Mouse (Mus musculus): Measurements from ENCODE around the gene 1110008L16Rik.
"Not testable (repeated sequence)": the region's sequence is repeated elsewhere in the genome, so short reads cannot be mapped to it uniquely, and the experiment has no call there.

The 1110008L16Rik gene

GRCm38 (mm10) chr12:55299336-55299735 is at the start of gene 1110008L16Rik:
TSS of gene 1110008L16Rik (plus strand) at chr12:55299577.
- DNase-seq (ENCODE audit: low read depth, low spot score), result no peak

- DNase-seq (ENCODE audit: low read depth, low spot score), result not testable (repeated sequence)
Measured at GRCm38 (mm10) chr12:55261950-55262349, 37.4 kb upstream of the 1110008L16Rik start.

GRCm38 (mm10) chr12:55263385-55263784 is 36.0 kb upstream of the 1110008L16Rik start:
- DNase-seq (ENCODE audit: low read depth, low spot score), result not testable (repeated sequence)

- peak; percentile 7 for DNase-seq (ENCODE audit: low read depth, low spot score)
Measured at GRCm38 (mm10) chr12:55272243-55272642, 27.1 kb upstream of the 1110008L16Rik start.

GRCm38 (mm10) chr12:55277583-55277982 is 21.8 kb upstream of the 1110008L16Rik start:
- not testable (repeated sequence) for DNase-seq (ENCODE audit: low read depth, low spot score)

- DNase-seq (ENCODE audit: low read depth, low spot score), result no peak
Measured at GRCm38 (mm10) chr12:55298112-55298511, 1.3 kb upstream of the 1110008L16Rik start.

GRCm38 (mm10) chr12:55300820-55301351 is 1.5 kb downstream of the 1110008L16Rik start:
- DNase-seq (ENCODE audit: low read depth, low spot score), result no peak

- DNase-seq (ENCODE audit: low read depth, low spot score), result no peak
Measured at GRCm38 (mm10) chr12:55301472-55302300, 2.3 kb downstream of the 1110008L16Rik start.

- peak; percentile 95 for DNase-seq (ENCODE audit: low read depth, low spot score)
Measured at GRCm38 (mm10) chr12:55302485-55303441, 3.4 kb downstream of the 1110008L16Rik start, which contains the start of gene Ppp2r3c. TSS of gene Ppp2r3c (minus strand) at chr12:55302998.

GRCm38 (mm10) chr12:55306371-55306770 is 7.0 kb downstream of the 1110008L16Rik start:
- no peak for DNase-seq (ENCODE audit: low read depth, low spot score)

GRCm38 (mm10) chr12:55307566-55307965 is 8.2 kb downstream of the 1110008L16Rik start:
- DNase-seq (ENCODE audit: low read depth, low spot score), result no peak

GRCm38 (mm10) chr12:55308731-55309130 is 9.4 kb downstream of the 1110008L16Rik start:
- DNase-seq (ENCODE audit: low read depth, low spot score), result no peak

GRCm38 (mm10) chr12:55309501-55309900 is 10.1 kb downstream of the 1110008L16Rik start:
- DNase-seq (ENCODE audit: low read depth, low spot score), result no peak

GRCm38 (mm10) chr12:55311841-55312240 is 12.5 kb downstream of the 1110008L16Rik start:
- DNase-seq (ENCODE audit: low read depth, low spot score), result no peak

GRCm38 (mm10) chr12:55313901-55314300 is 14.5 kb downstream of the 1110008L16Rik start:
- no peak for DNase-seq (ENCODE audit: low read depth, low spot score)

- peak; percentile 85 for DNase-seq (ENCODE audit: low read depth, low spot score)
Measured at GRCm38 (mm10) chr12:55315192-55315591, 15.8 kb downstream of the 1110008L16Rik start.

GRCm38 (mm10) chr12:55321642-55322291 is 22.4 kb downstream of the 1110008L16Rik start:
- DNase-seq (ENCODE audit: low read depth, low spot score), result peak; percentile 52

GRCm38 (mm10) chr12:55325702-55326101 is 26.3 kb downstream of the 1110008L16Rik start:
- DNase-seq (ENCODE audit: low read depth, low spot score), result no peak

GRCm38 (mm10) chr12:55328784-55329183 is 29.4 kb downstream of the 1110008L16Rik start:
- no peak for DNase-seq (ENCODE audit: low read depth, low spot score)

- no peak for DNase-seq (ENCODE audit: low read depth, low spot score)
Measured at GRCm38 (mm10) chr12:55329351-55329750, 30.0 kb downstream of the 1110008L16Rik start.

- DNase-seq (ENCODE audit: low read depth, low spot score), result no peak
Measured at GRCm38 (mm10) chr12:55333662-55334061, 34.3 kb downstream of the 1110008L16Rik start.
